Mouse (Mus musculus) MN1 (cell line): ENCODE data around the gene Vmn1r234.
"Not testable (repeated sequence)": the region's sequence is repeated elsewhere in the genome, so short reads cannot be mapped to it uniquely, and the experiment has no call there.

Experiments used
- DNase-seq: peaks from one replicate; pipeline ENCODE4 v3.0.0-alpha.2; 2016; ENCODE audit warnings: low spot score

The Vmn1r234 gene

GRCm38 (mm10) chr17:21225787-21226186, at the start of gene Vmn1r234:
Gene Vmn1r234 (plus strand): TSS chr17:21226087.
- DNase-seq, result no peak

DNA sequence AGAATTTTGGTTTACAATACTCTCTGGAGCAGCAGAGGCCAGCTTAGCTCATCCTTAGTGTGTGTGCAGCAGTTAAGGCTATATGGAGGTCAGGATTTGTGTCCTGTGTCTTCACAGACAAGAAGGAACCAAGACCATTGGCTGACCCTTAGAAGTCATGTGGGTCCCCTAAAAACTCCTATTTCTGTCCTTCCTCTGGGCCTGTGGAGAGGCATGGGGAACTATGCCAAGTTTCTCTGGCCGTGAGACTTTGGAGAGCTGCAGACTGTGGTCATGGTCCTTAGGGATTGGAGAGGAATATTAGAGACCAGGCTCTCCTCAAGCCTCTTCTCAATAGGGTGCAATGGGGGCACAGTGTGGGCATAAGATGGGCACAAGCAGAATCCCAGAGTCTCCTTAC, 14.8 kb upstream of the Vmn1r234 start:
- DNase-seq, result not testable (repeated sequence)

DNA sequence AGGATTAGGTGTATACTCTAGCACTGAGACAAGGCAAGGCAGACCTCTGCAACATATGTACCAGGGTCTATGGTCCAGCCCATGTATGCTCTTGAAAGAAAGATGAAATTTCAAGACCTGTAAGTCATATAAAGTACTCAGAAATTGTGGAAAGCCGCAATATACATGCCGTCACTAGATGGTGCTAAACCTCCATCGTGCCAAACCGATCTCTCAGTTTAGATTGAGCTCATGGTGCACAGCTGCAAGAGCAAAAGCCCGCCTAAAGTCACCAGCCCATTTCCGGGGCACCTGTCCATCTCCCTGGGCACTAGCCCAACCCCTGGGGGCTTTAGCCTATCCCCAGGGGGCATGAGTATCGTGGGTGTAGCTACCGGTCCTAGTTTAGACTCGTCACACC, 5.8 kb downstream of the Vmn1r234 start:
- DNase-seq, result no peak

- no peak for DNase-seq
These were observed 30.2 kb downstream of the Vmn1r234 start, which contains the start of gene Vmn1r235 for GRCm38 (mm10) chr17:21256111-21256510. Gene Vmn1r235 (plus strand): TSS chr17:21256411.

- DNase-seq, result peak; percentile 83
These were observed 46.2 kb downstream of the Vmn1r234 start for GRCm38 (mm10) chr17:21272103-21272502.

DNA sequence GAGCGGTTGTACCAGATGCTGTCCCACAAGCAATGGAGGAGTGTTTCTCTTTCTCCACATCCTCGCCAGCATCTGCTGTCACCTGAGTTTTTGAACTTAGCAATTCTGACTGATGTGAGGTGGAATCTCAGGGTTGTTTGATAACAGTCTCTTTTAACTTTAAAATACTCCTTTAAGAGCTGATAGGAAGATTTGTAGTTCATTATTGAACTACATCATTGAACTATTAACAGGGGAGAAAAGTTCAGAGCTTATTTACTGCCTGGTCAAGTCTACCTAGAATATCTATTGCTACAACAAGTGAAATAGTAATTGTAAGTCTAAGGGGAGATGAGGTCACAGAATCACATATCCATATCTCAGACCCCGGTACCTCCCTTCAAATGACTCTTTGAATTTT, 56.8 kb downstream of the Vmn1r234 start, which contains the start of gene Vmn1r236:
TSS of gene Vmn1r236 (plus strand) at position 301 of the 400 bp plus-strand sequence.
- DNase-seq, result no peak

DNA sequence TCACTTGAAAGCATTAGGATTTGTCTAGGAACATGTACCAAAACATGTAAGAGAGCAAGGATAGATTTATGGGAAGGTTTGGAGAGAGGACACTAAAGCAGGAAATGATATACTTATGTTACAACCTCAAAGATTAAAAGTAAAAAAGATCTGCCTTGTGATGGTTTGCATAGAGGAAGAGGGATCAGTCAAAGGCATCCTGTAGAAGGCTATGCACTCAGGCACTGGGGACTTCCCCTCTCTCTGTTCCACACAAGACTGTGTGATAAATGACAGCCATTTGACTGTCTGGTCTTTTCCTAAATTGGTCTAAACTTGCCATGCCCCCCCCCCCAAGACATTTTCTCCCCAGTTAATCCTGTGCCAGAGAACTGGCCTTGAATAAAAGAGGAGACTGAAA, 58.5 kb downstream of the Vmn1r234 start:
- no peak for DNase-seq
